Mouse (Mus musculus): Measurements from ENCODE around the gene Otx2. TPM values are rescaled to one million over a fixed set of nuclear protein-coding genes. Genes with fewer than 3 reads are reported as not detected.

Gene Otx2
- total RNA-seq, 2 experiments from 2014 or later: 0.52 to 1.4 TPM

Other genes starting within 250 kb of the Otx2 start
- gene Tmem260, start 227.7 kb downstream of the Otx2 start, total RNA-seq (2021): 10 to 100 TPM; 22.3 to 25.0 TPM

Data from layer of hippocampus, postnatal 25 days (tissue).